Mouse (Mus musculus) heart, adult 8-10 months (tissue): ENCODE data around the gene Ppl. TPM values are rescaled to one million over a fixed set of nuclear protein-coding genes. Genes with fewer than 3 reads are reported as not detected.

Experiments
- DNase-seq: peaks from one replicate; pipeline ENCODE4 v3.0.0; 2022; ENCODE audit warnings: low spot score
- total RNA-seq, 4 experiments: library from RNA; stranded (reverse); gene quantifications; 2 replicates each; pipeline ENCODE4 v1.2.4; 2022

The Ppl gene
- total RNA-seq, 4 experiments from 2014 or later: 6.3 to 10.6 (median 8.1) TPM

- peak; percentile 42 for DNase-seq
Measured at GRCm38 (mm10) chr16:5036649-5037234, 95.5 kb downstream of the Ppl start.

Other genes with a start within 250 kb of the Ppl start
- 100 to 1,000 TPM; 166 to 200 (median 185) TPM for gene Mgrn1, start 246.2 kb downstream of the Ppl start, total RNA-seq
- 10 to 100 TPM; 14.2 to 20.0 (median 16.6) TPM for gene Nudt16l1, start 193.7 kb downstream of the Ppl start, total RNA-seq
- 10 to 100 TPM; 10.6 to 13.3 (median 12.2) TPM for gene Anks3, start 168.2 kb downstream of the Ppl start, total RNA-seq
- gene Sept12, start 134.6 kb downstream of the Ppl start, total RNA-seq: not detected
- not detected for gene Smim22, start 125.1 kb downstream of the Ppl start, total RNA-seq
- gene Rogdi, start 118.9 kb downstream of the Ppl start, total RNA-seq: 10 to 100 TPM; 11.1 to 19.2 (median 14.7) TPM
- 10 to 100 TPM; 42.2 to 45.5 (median 45.0) TPM for gene Glyr1, start 82.6 kb downstream of the Ppl start, total RNA-seq
- 10 to 100 TPM; 18.6 to 25.8 (median 22.3) TPM for gene Ubn1, start 82.4 kb downstream of the Ppl start, total RNA-seq
- 1 to 10 TPM in 1 of 4 experiments, under 1 TPM in 3; 0.57 to 1.0 (median 0.78) TPM for gene Sec14l5, start 14.7 kb upstream of the Ppl start, total RNA-seq
- 10 to 100 TPM; 13.8 to 16.8 (median 14.5) TPM for gene Nagpa, start 71.6 kb upstream of the Ppl start, total RNA-seq
- 10 to 100 TPM; 18.1 to 22.8 (median 20.4) TPM for gene AU021092, start 89.9 kb upstream of the Ppl start, total RNA-seq
- 10 to 100 TPM; 12.5 to 16.6 (median 14.6) TPM for gene Alg1, start 101.2 kb upstream of the Ppl start, total RNA-seq
- gene Eef2kmt, start 123.6 kb upstream of the Ppl start, total RNA-seq: 10 to 100 TPM in 2 of 4 experiments, 1 to 10 TPM in 2; 7.8 to 11.6 (median 10.1) TPM